Comparison of ENCODE assay signal across 10 mouse cellular contexts in genomic region chr12:100808609-100809280, GRCm38 (mm10). TPM values are rescaled to one million over a fixed set of nuclear protein-coding genes. Genes with fewer than 3 reads are reported as not detected.
DNase-seq lines count a peak whose midpoint lies in the region; ATAC-seq and TF ChIP-seq lines count a peak whose summit lies in the region.
"Had no signal": no experiment of that assay in that cellular context is flagged by ENCODE, and none has a peak within 500 bp of the region (broad histone marks: within the 10 kb centered on the region; RNA-seq: fewer than 3 reads in every experiment).

No protein-coding gene starts in this region.

- intact Hi-C loops in left cerebral cortex, postnatal 25 days (cut with DNase I): no loop called here
- intact Hi-C loops in heart, postnatal 14 days (cut with DNase I): no loop called here

- no peaks in the 10 kb centered on the region for H3K4me1 ChIP-seq in hindbrain, postnatal 0 days (ENCODE audit: insufficient read depth, low read length)
- no peaks in the 10 kb centered on the region for H3K4me1 ChIP-seq in hindbrain, embryonic 11.5 days (replicated peaks; ENCODE audit: control insufficient read depth, insufficient read depth, low read length)
- H3K4me1 ChIP-seq: liver, embryonic 13.5 days had no signal

- H3K36me3 ChIP-seq in hindbrain, postnatal 0 days (ENCODE audit: insufficient read depth, low read length): no peaks in the 10 kb centered on the region
- no peaks in the 10 kb centered on the region for H3K36me3 ChIP-seq in hindbrain, embryonic 11.5 days (ENCODE audit: control insufficient read depth, insufficient read depth, low read length)
- H3K36me3 ChIP-seq: liver, embryonic 13.5 days had no signal

- H3K27ac ChIP-seq in hindbrain, postnatal 0 days: peak overlapping the region; percentile 32; the same call in 1 of the 2 replicates
- no peak overlapping the region for H3K27ac ChIP-seq in hindbrain, embryonic 11.5 days (ENCODE audit: low read depth, low read length)
- H3K27ac ChIP-seq: kidney, postnatal 0 days; liver, embryonic 13.5 days had no signal

- DNase-seq in hindbrain, postnatal 0 days (ENCODE audit: low spot score): peak; percentile 59
- DNase-seq in hindbrain, embryonic 11.5 days (ENCODE audit: low spot score): no peak
- DNase-seq in frontal cortex, adult 2 months (ENCODE audit: extremely low spot score in 1 of 2, low spot score in 1 of 2): peak; percentile 24 to 57
- peak; percentile 63 to 66 for DNase-seq in left cerebral cortex, postnatal 25 days (ENCODE audit: low spot score in 2 of 2)
- DNase-seq in right cerebral cortex, postnatal 36 days (ENCODE audit: low spot score in 2 of 2): peak; percentile 19 to 45
- no peak for DNase-seq in heart, postnatal 14 days
- no peak for DNase-seq in thymus, postnatal 36 days
- DNase-seq: liver, embryonic 13.5 days; thymus, adult 18-20 months had no signal

- no peak for TF ChIP-seq CTCF in hindbrain, postnatal 0 days (IDR thresholded peaks at IDR 0.05; ENCODE audit: low read depth)

- whole genome bisulfite sequencing in hindbrain, postnatal 0 days: 37% methylated on average over 13 of the region's 13 CpGs
- 54% methylated on average over 13 of the region's 13 CpGs for WGBS in hindbrain, embryonic 11.5 days

- H3K4me3 ChIP-seq in hindbrain, postnatal 0 days (ENCODE audit: low read length): no peak overlapping the region
- H3K4me3 ChIP-seq in hindbrain, embryonic 11.5 days (ENCODE audit: low read depth, low read length): no peak overlapping the region
- H3K4me3 ChIP-seq: liver, embryonic 13.5 days had no signal

- H3K9ac ChIP-seq in hindbrain, postnatal 0 days (replicated peaks; ENCODE audit: low read length): no peak overlapping the region
- H3K9ac ChIP-seq in hindbrain, embryonic 11.5 days (ENCODE audit: low read depth, low read length): no peak overlapping the region
- H3K9ac ChIP-seq: liver, embryonic 13.5 days had no signal

- H3K27me3 ChIP-seq in hindbrain, postnatal 0 days (ENCODE audit: insufficient read depth, low read length): no peaks in the 10 kb centered on the region
- H3K27me3 ChIP-seq in hindbrain, embryonic 11.5 days (ENCODE audit: control insufficient read depth, insufficient read depth, low read length): no peaks in the 10 kb centered on the region
- H3K27me3 ChIP-seq: liver, embryonic 13.5 days had no signal

- H3K4me2 ChIP-seq in hindbrain, postnatal 0 days (ENCODE audit: low read depth, low read length): no peak overlapping the region
- no peak overlapping the region for H3K4me2 ChIP-seq in hindbrain, embryonic 11.5 days (replicated peaks; ENCODE audit: low read depth, low read length)
- H3K4me2 ChIP-seq: liver, embryonic 13.5 days had no signal

- ATAC-seq in hindbrain, postnatal 0 days: peak; percentile 83
- no peak for ATAC-seq in hindbrain, embryonic 11.5 days (ENCODE audit: low FRiP score)

- H3K9me3 ChIP-seq in hindbrain, postnatal 0 days (ENCODE audit: low read length): no peaks in the 10 kb centered on the region
- no peaks in the 10 kb centered on the region for H3K9me3 ChIP-seq in hindbrain, embryonic 11.5 days (ENCODE audit: control insufficient read depth, low read length)
- H3K9me3 ChIP-seq: liver, embryonic 13.5 days had no signal

RNA-seq across cellular contexts. Expression of gene Dglucy, which starts 29.9 kb away (rescaled TPM):
- total RNA-seq in hindbrain, postnatal 0 days (2014; rRNA removed): 3.8 and 4.8 TPM in 2 replicates
- polyA plus RNA-seq in hindbrain, postnatal 0 days (2015; fragmentation: Nextera tagmentation; extraction: Ambion mirVana): 3.3 and 3.4 TPM in 2 replicates
- polyA plus RNA-seq in hindbrain, embryonic 11.5 days (2014; fragmentation: Nextera tagmentation; extraction: Ambion mirVana): 0.57 TPM in 2 replicates
- polyA plus RNA-seq in frontal cortex, adult 2 months (2012; rRNA removed): 7.0 and 9.4 TPM in 2 replicates
- 10 to 100 TPM in 1 of 2 experiments, 1 to 10 TPM in 1; 9.6 to 10.3 TPM for total RNA-seq in left cerebral cortex, postnatal 25 days (2021)
- total RNA-seq in heart, postnatal 14 days (2021): 10 to 100 TPM; 32.7 to 44.1 TPM

Comparison
In these comparisons a context has a peak if more than half of its experiments do, and no peak if none do; other contexts are left out.
1. DNase-seq: peak in hindbrain, postnatal 0 days (single experiment), frontal cortex, adult 2 months (2 of 2), left cerebral cortex, postnatal 25 days (2 of 2) and right cerebral cortex, postnatal 36 days (2 of 2); none in hindbrain, embryonic 11.5 days (single experiment), heart, postnatal 14 days (0 of 2) and thymus, postnatal 36 days (0 of 2).